Mouse (Mus musculus): ENCODE data around the gene Adprm.
"Not testable (repeated sequence)": the region's sequence is repeated elsewhere in the genome, so short reads cannot be mapped to it uniquely, and the experiment has no call there.

Gene Adprm

GRCm38 (mm10) chr11:67023802-67024340, 28.5 kb downstream of the Adprm start:
- no peak for DNase-seq (ENCODE audit: low read depth, low spot score)

DNA sequence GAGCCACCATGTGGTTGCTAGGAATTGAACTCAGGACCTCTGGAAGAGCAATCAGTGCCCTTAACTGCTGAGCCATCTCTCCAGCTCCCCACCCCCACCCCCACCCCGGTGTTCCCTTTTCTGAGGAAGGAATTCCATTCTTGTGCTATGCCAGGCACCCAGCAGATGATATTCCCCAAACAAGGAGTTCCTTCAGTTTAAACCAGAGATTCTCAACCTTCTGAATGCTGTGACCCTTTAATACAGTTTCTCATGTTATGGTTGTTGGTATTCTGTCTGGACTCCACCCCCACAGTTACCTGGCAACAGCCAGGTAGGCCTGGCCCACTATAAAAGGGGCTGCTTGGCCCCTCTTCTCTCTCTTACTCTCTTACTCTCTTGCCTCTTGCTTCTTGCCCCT, 29.2 kb downstream of the Adprm start:
- not testable (repeated sequence) for DNase-seq (ENCODE audit: low read depth, low spot score)

- DNase-seq (ENCODE audit: low read depth, low spot score), result peak; percentile 62
Observed at GRCm38 (mm10) chr11:67022354-67023115, 29.9 kb downstream of the Adprm start.

DNA sequence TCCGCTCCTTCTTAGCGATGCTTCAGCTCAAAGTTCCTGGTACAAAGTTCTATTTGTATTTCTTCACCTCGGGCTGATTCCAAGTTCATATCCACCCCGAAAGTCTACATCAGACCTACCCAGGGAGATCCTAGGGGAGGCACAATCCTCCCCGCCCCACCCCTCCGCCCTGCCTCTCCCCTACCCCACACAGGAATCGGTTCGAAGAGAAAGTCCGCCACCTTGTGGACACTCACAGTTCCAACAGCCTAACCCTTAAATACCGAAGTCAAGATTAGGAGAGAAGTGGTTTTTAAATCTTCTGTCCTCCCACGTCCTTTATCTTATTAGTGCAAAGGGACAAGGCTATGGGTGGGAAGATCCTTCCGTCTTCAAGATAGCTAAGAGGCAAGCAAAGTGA, 31.4 kb downstream of the Adprm start:
- peak; percentile 78 for DNase-seq (ENCODE audit: low read depth, low spot score)

- no peak for DNase-seq (ENCODE audit: low read depth, low spot score)
Observed at GRCm38 (mm10) chr11:67019711-67020475, 32.5 kb downstream of the Adprm start.

GRCm38 (mm10) chr11:67017801-67018591, 34.4 kb downstream of the Adprm start:
- DNase-seq (ENCODE audit: low read depth, low spot score), result no peak

DNA sequence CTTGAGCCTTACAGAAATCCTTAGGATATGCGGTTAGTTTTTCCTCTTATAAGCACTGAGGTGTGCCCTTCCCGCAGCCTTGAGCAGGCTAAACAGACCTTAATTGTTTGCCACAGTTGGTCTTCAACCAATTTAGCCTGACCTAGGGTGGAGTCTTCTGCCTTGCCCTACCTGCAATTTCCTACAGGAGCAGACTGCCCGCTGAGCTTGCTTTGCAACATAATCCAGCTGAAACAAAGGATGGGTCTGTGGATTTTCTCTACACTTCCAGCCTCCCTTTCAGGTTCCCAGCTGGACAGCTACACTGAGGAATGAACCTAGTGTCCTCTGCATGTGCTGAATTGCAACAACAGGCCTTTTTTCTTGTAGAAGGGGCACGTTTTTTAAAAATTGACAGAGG, 40.8 kb downstream of the Adprm start:
- DNase-seq (ENCODE audit: low read depth, low spot score), result no peak

GRCm38 (mm10) chr11:67010430-67010829, 42.0 kb downstream of the Adprm start:
- DNase-seq (ENCODE audit: low read depth, low spot score), result peak; percentile 23

DNA sequence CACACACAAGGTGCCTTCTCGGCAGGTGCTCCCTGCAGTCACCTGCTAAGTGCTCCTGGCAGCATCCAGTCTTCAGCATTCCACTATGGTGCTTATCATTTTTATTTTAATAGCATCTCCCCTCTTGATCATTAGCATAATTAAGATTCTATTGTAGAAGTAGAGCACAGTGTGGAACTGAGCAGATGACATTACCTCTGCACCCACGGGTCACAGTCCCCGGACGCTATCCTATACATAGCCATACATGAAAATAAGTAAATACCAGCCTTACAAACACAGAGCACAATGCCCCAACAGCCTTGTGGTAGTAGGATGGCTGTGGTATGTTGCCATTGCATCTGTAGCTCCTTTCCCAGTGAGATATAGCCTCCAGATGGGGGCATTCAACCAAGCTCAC, 43.9 kb downstream of the Adprm start:
- no peak for DNase-seq (ENCODE audit: low read depth, low spot score)

- no peak for DNase-seq (ENCODE audit: low read depth, low spot score)
Observed at GRCm38 (mm10) chr11:67007961-67008360, 44.4 kb downstream of the Adprm start.

DNA sequence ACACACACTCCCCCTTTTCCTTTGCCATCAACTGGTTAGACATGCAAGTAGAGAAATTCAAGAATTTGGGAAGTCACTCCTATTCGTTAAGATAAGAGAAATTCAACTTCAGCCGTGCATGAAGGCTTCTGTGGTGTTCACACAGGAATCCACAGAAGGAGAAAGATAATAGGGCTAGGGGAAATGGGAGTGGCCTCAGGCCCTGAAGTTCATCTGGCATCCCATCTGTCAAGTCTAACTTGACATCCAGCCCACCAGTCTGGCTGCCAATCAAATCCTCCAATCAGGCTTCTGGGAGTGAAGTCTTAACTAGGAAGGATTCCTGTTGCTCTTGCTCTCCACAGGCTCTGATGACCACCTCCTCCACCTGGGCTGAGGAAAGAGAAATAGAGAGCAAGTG, 49.5 kb downstream of the Adprm start:
- no peak for DNase-seq (ENCODE audit: low read depth, low spot score)

DNA sequence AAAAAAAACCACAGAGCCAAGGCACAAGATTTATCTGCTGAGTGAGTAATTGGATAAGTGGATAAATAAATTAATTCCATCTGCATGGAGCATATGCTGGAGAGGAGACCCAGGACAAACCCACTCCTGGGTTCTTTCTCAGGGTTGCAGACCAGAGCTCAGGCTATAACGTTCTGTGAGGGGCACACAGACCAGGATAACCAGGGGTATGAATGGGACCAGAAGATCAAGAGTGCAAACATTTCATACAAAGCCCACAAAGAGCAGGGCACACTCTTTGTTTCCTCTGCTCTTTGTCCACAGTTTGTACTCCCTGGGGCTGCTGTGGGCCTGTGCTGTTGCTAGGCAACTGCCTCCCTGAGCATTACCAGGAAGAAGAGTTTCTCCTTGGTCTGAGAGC, 50.7 kb downstream of the Adprm start:
- no peak for DNase-seq (ENCODE audit: low read depth, low spot score)

- no peak for DNase-seq (ENCODE audit: low read depth, low spot score)
Observed at GRCm38 (mm10) chr11:67000671-67001070, 51.7 kb downstream of the Adprm start.

DNA sequence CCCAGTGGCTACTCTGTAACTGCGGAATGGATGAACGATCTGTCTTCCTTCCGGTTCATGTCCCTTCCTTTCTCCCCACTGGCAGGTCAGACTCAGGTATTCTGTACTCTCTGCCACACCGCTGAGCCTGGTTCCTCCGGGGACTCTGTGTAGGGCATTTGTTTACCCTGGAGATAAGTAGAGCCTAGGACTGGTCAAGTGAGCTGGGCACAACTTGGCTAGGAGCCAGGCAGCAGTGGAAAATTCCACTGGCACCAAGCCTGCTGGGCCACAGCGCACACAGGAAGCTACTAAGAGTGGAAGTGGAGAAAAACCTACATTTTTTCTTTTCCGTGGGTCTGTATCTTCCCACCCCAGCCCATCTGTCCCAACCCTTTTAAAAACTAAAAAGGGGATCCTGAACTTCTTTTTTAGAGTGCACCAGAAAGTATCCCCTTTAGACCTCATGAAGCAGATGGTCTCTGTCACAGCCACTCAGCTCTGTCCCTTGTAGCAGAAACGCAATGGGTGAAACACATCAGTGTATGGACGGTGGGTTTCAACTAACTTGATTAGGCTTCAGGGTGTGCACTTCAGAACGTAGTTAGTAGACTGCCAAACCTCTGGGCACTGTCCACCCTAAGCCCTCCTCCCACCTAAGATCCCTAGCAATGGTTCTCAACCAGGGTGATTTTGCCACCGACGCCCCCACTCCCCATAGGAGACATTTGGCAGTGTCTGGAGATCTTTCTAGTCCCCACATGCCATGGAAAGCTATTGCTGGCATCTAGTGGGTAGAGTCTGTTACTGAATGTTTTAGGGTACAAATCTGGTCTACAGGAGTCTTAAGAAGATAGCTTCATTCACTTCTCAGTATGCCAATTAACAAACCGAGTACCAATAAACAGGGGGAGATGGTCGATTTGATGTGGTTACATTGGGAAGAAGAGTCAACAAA, 53.7 kb downstream of the Adprm start:
- no peak for DNase-seq (ENCODE audit: low read depth, low spot score)

- DNase-seq (ENCODE audit: low read depth, low spot score), result no peak
Observed at GRCm38 (mm10) chr11:66996446-66996845, 55.9 kb downstream of the Adprm start.

GRCm38 (mm10) chr11:66993674-66994073, 58.7 kb downstream of the Adprm start:
- DNase-seq (ENCODE audit: low read depth, low spot score), result no peak

GRCm38 (mm10) chr11:66992150-66992549, 60.2 kb downstream of the Adprm start:
- DNase-seq (ENCODE audit: low read depth, low spot score), result no peak
